Mouse (Mus musculus): ENCODE results near the gene Fastkd5. TPM values are rescaled to one million over a fixed set of nuclear protein-coding genes. Genes with fewer than 3 reads are reported as not detected.

The Fastkd5 gene
- polyA plus RNA-seq, 1 experiment from 2014 or later = 19.6 TPM

Other genes with a start within 250 kb of the Fastkd5 start
- 36.2 and 57.6 TPM in 2 replicates for gene Cpxm1, start 232.5 kb downstream of the Fastkd5 start, polyA plus RNA-seq (2016; fragmentation: Nextera tagmentation; extraction: Ambion mirVana)
- gene Gm28372, start 224.8 kb downstream of the Fastkd5 start, polyA plus RNA-seq (2016; fragmentation: Nextera tagmentation; extraction: Ambion mirVana) = not detected in 2 replicates
- gene 1700020A23Rik, start 224.8 kb downstream of the Fastkd5 start, polyA plus RNA-seq (2016; fragmentation: Nextera tagmentation; extraction: Ambion mirVana) = 0.28 TPM in 1 of 2 replicates, not detected in the other
- not detected in 2 replicates for gene Tmem239, start 223.5 kb downstream of the Fastkd5 start, polyA plus RNA-seq (2016; fragmentation: Nextera tagmentation; extraction: Ambion mirVana)
- 84.5 and 91.1 TPM in 2 replicates for gene Vps16, start 205.7 kb downstream of the Fastkd5 start, polyA plus RNA-seq (2016; fragmentation: Nextera tagmentation; extraction: Ambion mirVana)
- 8.2 and 13.6 TPM in 2 replicates for gene Pced1a, start 205.3 kb downstream of the Fastkd5 start, polyA plus RNA-seq (2016; fragmentation: Nextera tagmentation; extraction: Ambion mirVana)
- gene Ptpra, start 179.7 kb downstream of the Fastkd5 start, polyA plus RNA-seq (2016; fragmentation: Nextera tagmentation; extraction: Ambion mirVana) = 73.3 and 85.5 TPM in 2 replicates
- 91.5 and 105 TPM in 2 replicates for gene Mrps26, start 66.3 kb downstream of the Fastkd5 start, polyA plus RNA-seq (2016; fragmentation: Nextera tagmentation; extraction: Ambion mirVana)
- gene Oxt, start 53.9 kb downstream of the Fastkd5 start, polyA plus RNA-seq (2016; fragmentation: Nextera tagmentation; extraction: Ambion mirVana) = not detected in 2 replicates
- gene Avp, start 47.5 kb downstream of the Fastkd5 start, polyA plus RNA-seq (2016; fragmentation: Nextera tagmentation; extraction: Ambion mirVana) = 0.33 and 1.2 TPM in 2 replicates
- 10.8 and 14.2 TPM in 2 replicates for gene Ubox5, start within 50 bp of the Fastkd5 start, polyA plus RNA-seq (2016; fragmentation: Nextera tagmentation; extraction: Ambion mirVana)
- gene Lzts3, start 12.8 kb upstream of the Fastkd5 start, polyA plus RNA-seq (2016; fragmentation: Nextera tagmentation; extraction: Ambion mirVana) = 1.2 and 1.7 TPM in 2 replicates
- gene Ddrgk1, start 34.6 kb upstream of the Fastkd5 start, polyA plus RNA-seq (2016; fragmentation: Nextera tagmentation; extraction: Ambion mirVana) = 45.1 and 54.8 TPM in 2 replicates
- 96.9 and 118 TPM in 2 replicates for gene Itpa, start 37.6 kb upstream of the Fastkd5 start, polyA plus RNA-seq (2016; fragmentation: Nextera tagmentation; extraction: Ambion mirVana)
- 0.09 and 0.10 TPM in 2 replicates for gene Slc4a11, start 67.5 kb upstream of the Fastkd5 start, polyA plus RNA-seq (2016; fragmentation: Nextera tagmentation; extraction: Ambion mirVana)

Measured in heart, embryonic 10.5 days (tissue).